Mouse (Mus musculus) kidney, embryonic 14.5 days (tissue): ENCODE measurements around the gene 4430402I18Rik. TPM values are rescaled to one million over a fixed set of nuclear protein-coding genes. Genes with fewer than 3 reads are reported as not detected.

Experiments used
- ATAC-seq: fragments of 200-750 bp; cut with Nextera tagmentation; 2 replicates; pipeline ENCODE4 v1.8.0; 2017; ENCODE audit warnings: moderate number of reproducible peaks, mild to moderate bottlenecking, moderate TSS enrichment, moderate library complexity; ENCODE audit not compliant: low FRiP score, low TSS enrichment
- H3K27ac ChIP-seq: fragments of 300-500 bp; sonication (generic); 2 replicates; pipeline ENCODE4 v1.5.1; 2014; ENCODE audit warnings: low read depth, mild to moderate bottlenecking, low read length, moderate library complexity, mixed read lengths
- H3K27me3 ChIP-seq: fragments of 300-500 bp; sonication (generic); 2 replicates; pipeline ENCODE4 v1.6.1; 2014; ENCODE audit warnings: mild to moderate bottlenecking, low read length; ENCODE audit not compliant: control insufficient read depth, insufficient read depth
- H3K36me3 ChIP-seq: fragments of 300-500 bp; sonication (generic); 2 replicates; pipeline ENCODE4 v1.6.1; 2014; ENCODE audit warnings: low read length, mixed read lengths; ENCODE audit not compliant: control insufficient read depth, insufficient read depth
- H3K4me1 ChIP-seq: fragments of 300-500 bp; sonication (generic); 2 replicates; pipeline ENCODE4 v1.6.1; 2014; ENCODE audit warnings: low read length, mixed read lengths; ENCODE audit not compliant: control insufficient read depth, insufficient read depth
- H3K4me2 ChIP-seq: fragments of 300-500 bp; sonication (generic); replicated peaks from 2 replicates; pipeline ENCODE4 v1.6.1; 2014; ENCODE audit warnings: low read depth, mild to moderate bottlenecking, low read length
- H3K4me3 ChIP-seq: fragments of 300-500 bp; sonication (generic); 2 replicates; pipeline ENCODE4 v1.5.1; 2014; ENCODE audit warnings: mild to moderate bottlenecking, low read length
- H3K9ac ChIP-seq: fragments of 300-500 bp; sonication (generic); 2 replicates; pipeline ENCODE4 v1.6.1; 2014; ENCODE audit warnings: low read depth, mild to moderate bottlenecking, low read length, moderate library complexity
- H3K9me3 ChIP-seq: fragments of 300-500 bp; sonication (generic); 2 replicates; pipeline ENCODE4 v1.6.1; 2016; ENCODE audit warnings: low read length; ENCODE audit not compliant: control insufficient read depth
- WGBS: fragments of 180-500 bp; shearing (Covaris S2); extraction: QIAGEN DNeasy Blood & Tissue Kit; methylation state at CpG from one replicate; pipeline ENCODE4 v1.1.7; 2014; 5-methylcytosine and 5-hydroxymethylcytosine counted together
- polyA plus RNA-seq: library from polyadenylated mRNA; unstranded; fragments of >200 nt; fragmentation: Nextera tagmentation; extraction: Ambion mirVana; gene quantifications from 2 replicates; pipeline ENCODE4 v1.2.1, GENCODE M21; 2014

4430402I18Rik gene
- polyA plus RNA-seq, 1 experiment from 2014 or later: 3.0 TPM

DNA sequence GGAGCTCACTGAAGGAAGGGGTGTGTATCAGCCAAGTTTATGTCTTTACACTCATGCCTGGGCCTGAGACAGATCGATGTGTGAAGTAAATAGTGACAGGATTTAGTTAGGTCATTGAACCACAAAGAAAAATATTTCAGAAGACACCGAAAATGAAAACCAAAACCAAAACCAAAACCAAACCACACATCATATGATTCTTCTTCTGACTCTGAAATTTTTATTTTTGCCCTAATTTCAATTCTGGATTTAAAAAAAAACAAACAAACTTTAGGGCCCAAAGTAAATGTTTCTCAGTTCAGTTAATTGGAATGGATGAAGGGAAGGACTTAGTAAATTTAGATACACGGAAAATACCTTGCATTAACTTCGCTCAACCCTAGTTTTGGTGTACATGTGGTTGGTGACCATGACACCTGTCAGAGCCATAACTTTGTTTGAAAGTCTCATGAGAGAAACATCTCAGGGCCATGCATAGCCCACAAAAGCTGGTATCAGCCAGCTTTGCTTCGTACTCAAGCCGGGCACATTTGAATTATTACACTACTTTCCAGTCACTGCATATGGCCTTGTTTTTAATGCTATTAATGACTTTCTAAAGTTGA is 98.2 kb downstream of the 4430402I18Rik start:
- WGBS: 86% methylated on average over 6 of the region's 6 CpGs
- ATAC-seq: no peak
- no peaks in the 10 kb centered on the region for H3K36me3 ChIP-seq

DNA sequence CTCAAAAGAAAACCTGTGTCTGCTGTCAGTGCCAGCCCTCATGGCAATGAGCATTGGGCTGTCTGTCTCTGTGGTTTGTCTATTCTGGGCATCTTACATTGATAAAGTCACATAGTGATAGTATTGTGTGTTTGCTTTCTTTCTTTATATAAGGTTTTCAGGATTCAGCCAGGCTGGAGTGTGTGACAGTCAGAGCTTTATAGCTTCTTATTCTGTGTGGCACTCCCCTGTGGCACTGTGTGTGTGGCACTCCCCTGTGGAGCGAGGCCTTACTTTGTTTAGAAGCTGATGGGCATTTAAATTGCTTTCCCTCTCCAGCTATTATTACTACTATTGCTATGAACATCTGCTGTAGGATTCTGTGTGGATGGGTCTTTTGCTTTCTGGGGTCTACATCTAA is 102.1 kb downstream of the 4430402I18Rik start:
- no peak overlapping the region for H3K4me3 ChIP-seq
- H3K9ac ChIP-seq: no peak overlapping the region
- no peaks in the 10 kb centered on the region for H3K4me1 ChIP-seq
- H3K27ac ChIP-seq: no peak overlapping the region
- no peak for ATAC-seq
- H3K36me3 ChIP-seq: no peaks in the 10 kb centered on the region
- no peaks in the 10 kb centered on the region for H3K27me3 ChIP-seq
- no peaks in the 10 kb centered on the region for H3K9me3 ChIP-seq
- WGBS: 81% methylated on average over 1 of the region's 1 CpGs
- no peak overlapping the region for H3K4me2 ChIP-seq

More for the DNA sequence above, 98.2 kb downstream of the 4430402I18Rik start:
- no peak overlapping the region for H3K4me2 ChIP-seq
- H3K4me1 ChIP-seq: no peaks in the 10 kb centered on the region
- no peak overlapping the region for H3K27ac ChIP-seq
- H3K9me3 ChIP-seq: no peaks in the 10 kb centered on the region
- no peak overlapping the region for H3K9ac ChIP-seq
- no peaks in the 10 kb centered on the region for H3K27me3 ChIP-seq
- no peak overlapping the region for H3K4me3 ChIP-seq

DNA sequence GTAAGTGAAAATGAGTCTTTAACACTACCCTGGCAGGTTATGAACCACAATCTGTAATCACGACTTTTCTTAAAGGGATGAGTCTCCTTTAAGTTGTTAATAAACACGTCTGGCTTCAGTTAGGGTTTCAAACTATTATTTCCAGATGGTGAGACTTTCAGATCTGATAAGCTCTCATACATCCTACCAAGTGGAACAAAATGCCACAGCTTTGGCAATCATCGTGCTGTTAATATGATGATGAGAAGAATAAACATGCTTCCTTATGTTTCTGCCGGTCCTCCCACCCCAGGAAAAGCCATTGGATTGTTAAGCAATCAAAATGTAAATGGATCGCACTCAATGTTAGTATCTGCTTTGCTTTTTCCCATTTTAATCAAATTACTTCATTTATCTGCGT is 102.6 kb downstream of the 4430402I18Rik start:
- Histone ChIP-seq H3K36me3 (no peaks in the 10 kb centered on the region), H3K4me3 (no peak overlapping the region), H3K4me1 (no peaks in the 10 kb centered on the region), H3K27me3 (no peaks in the 10 kb centered on the region), H3K4me2 (no peak overlapping the region), H3K9ac (no peak overlapping the region), H3K27ac (no peak overlapping the region), H3K9me3 (no peaks in the 10 kb centered on the region)
- WGBS: 74% methylated on average over 6 of the region's 6 CpGs
- no peak for ATAC-seq

GRCm38 (mm10) chr19:28863626-28864025 is 104.0 kb downstream of the 4430402I18Rik start:
- Histone ChIP-seq H3K4me3 (no peak overlapping the region), H3K36me3 (no peaks in the 10 kb centered on the region), H3K27ac (no peak overlapping the region), H3K4me1 (no peaks in the 10 kb centered on the region), H3K9ac (no peak overlapping the region), H3K9me3 (no peaks in the 10 kb centered on the region), H3K4me2 (no peak overlapping the region), H3K27me3 (no peaks in the 10 kb centered on the region)
- no peak for ATAC-seq
- 92% methylated on average over 10 of the region's 10 CpGs for WGBS

- H3K36me3 ChIP-seq: no peaks in the 10 kb centered on the region
- ATAC-seq: no peak
- no peak overlapping the region for H3K4me3 ChIP-seq
- no peak overlapping the region for H3K9ac ChIP-seq
- H3K27me3 ChIP-seq: no peaks in the 10 kb centered on the region
- no peaks in the 10 kb centered on the region for H3K4me1 ChIP-seq
- no peak overlapping the region for H3K27ac ChIP-seq
- H3K9me3 ChIP-seq: no peaks in the 10 kb centered on the region
- 88% methylated on average over 2 of the region's 2 CpGs for WGBS
- H3K4me2 ChIP-seq: no peak overlapping the region
Observed at GRCm38 (mm10) chr19:28860246-28860645, 107.4 kb downstream of the 4430402I18Rik start.

DNA sequence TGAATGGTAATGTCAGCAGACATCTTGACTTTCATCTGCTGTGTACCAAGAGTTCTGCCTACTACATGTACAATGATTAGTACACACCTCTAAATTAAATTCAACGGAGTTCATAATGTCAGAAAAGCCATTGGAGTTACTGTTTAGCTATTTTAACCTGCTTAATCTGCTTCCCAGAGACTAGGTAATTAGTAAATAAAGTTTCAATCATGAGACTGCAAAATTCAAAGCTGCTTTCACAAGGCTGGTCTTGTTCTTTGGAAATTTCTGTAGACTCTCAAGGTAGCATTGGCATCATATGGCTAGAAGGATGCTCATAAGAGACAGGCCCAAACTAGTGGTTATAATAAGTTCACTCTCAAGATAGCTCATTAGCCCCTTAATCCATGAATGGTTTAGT is 112.8 kb downstream of the 4430402I18Rik start:
- Histone ChIP-seq H3K9me3 (no peaks in the 10 kb centered on the region), H3K36me3 (no peaks in the 10 kb centered on the region), H3K4me2 (no peak overlapping the region), H3K4me1 (no peaks in the 10 kb centered on the region), H3K9ac (no peak overlapping the region), H3K27ac (no peak overlapping the region), H3K27me3 (no peaks in the 10 kb centered on the region), H3K4me3 (no peak overlapping the region)
- WGBS: 76% methylated on average over 1 of the region's 1 CpGs
- ATAC-seq: no peak

GRCm38 (mm10) chr19:28852001-28852400 is 115.6 kb downstream of the 4430402I18Rik start:
- H3K27ac ChIP-seq: no peak overlapping the region
- no peaks in the 10 kb centered on the region for H3K4me1 ChIP-seq
- no peaks in the 10 kb centered on the region for H3K9me3 ChIP-seq
- no peak overlapping the region for H3K4me3 ChIP-seq
- 86% methylated on average over 3 of the region's 3 CpGs for WGBS
- H3K27me3 ChIP-seq: no peaks in the 10 kb centered on the region
- no peak overlapping the region for H3K9ac ChIP-seq
- no peaks in the 10 kb centered on the region for H3K36me3 ChIP-seq
- no peak for ATAC-seq
- H3K4me2 ChIP-seq: no peak overlapping the region

DNA sequence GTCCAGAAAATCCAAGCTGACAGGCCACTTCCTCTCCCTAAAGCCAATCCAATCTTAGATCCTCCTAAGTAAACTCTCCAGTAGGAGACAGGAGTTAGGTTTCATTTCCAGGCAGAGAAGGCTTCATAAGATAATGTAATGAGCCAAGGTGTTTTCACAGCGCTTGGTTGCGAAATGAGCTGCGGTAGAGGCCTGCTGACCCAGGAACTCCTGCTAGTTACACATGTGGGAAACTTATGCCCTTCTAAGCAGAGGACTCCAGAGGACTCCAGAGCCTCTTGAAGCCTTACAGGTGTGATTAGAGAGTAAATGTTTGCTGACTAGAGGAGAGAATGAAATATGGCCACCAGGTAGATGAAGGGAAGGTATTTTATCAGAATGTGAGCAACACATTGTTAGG is 117.1 kb downstream of the 4430402I18Rik start:
- no peak for ATAC-seq
- 64% methylated on average over 3 of the region's 3 CpGs for WGBS
- Histone ChIP-seq H3K27me3 (no peaks in the 10 kb centered on the region), H3K4me2 (no peak overlapping the region), H3K27ac (no peak overlapping the region), H3K4me1 (no peaks in the 10 kb centered on the region), H3K9ac (no peak overlapping the region), H3K9me3 (no peaks in the 10 kb centered on the region), H3K4me3 (no peak overlapping the region), H3K36me3 (no peaks in the 10 kb centered on the region)

DNA sequence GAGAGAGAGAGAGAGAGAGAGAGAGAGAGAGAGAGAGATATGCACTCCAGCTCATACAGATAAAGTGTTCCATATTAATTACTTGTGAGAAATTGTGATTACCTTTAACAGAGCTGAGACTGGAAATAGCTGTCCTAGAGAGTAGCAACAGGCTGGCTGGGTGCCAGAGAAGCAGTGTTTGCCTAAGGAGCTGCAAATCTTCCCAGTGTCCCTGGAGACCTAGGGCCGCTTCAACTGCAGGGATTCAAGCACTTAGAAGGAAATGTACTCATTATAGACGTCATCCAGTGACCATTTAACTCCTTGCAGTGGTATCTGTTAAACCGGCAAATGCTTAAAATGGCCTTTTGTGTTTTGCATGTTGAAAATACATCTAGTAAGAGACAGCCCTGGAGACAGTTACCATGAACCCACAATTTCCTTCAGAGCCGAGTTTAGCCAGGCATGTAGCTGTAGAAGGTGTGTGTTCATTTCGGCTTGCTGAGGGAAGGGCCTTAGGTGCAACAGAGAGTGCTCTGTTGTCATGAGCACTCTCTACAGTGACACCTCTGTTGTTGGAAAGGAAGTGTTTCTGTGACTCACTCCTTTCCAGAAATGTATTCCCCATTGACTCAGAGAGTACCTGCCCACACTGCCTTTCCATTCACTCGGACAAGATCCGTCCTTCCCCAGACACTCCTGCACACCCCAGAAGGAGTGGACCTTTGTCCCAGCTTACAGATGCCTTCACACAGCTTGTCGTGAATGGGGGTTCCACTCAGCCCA is 122.5 kb downstream of the 4430402I18Rik start:
- Histone ChIP-seq H3K4me2 (no peak overlapping the region), H3K27me3 (no peaks in the 10 kb centered on the region), H3K4me3 (no peak overlapping the region), H3K36me3 (no peaks in the 10 kb centered on the region), H3K9me3 (no peaks in the 10 kb centered on the region), H3K27ac (no peak overlapping the region), H3K9ac (no peak overlapping the region), H3K4me1 (no peaks in the 10 kb centered on the region)
- ATAC-seq: no peak
- 62% methylated on average over 8 of the region's 8 CpGs for WGBS
